Mouse (Mus musculus) hindbrain, embryonic 15.5 days (tissue): ENCODE results near the gene Grap2. TPM values are rescaled to one million over a fixed set of nuclear protein-coding genes. Genes with fewer than 3 reads are reported as not detected.

Experiments used
- microRNA-seq: library from miRNA; unstranded; fragments of <30 nt; microRNA quantifications from one replicate; pipeline ENCODE4, GENCODE M21; 2016
- polyA plus RNA-seq: library from polyadenylated mRNA; unstranded; fragments of >200 nt; fragmentation: Nextera tagmentation; extraction: Ambion mirVana; gene quantifications from 2 replicates; pipeline ENCODE4 v1.2.1, GENCODE M21; 2015

Gene Grap2
- polyA plus RNA-seq, 1 experiment from 2014 or later: 0.30 TPM

Small RNA genes lying within 50 kb of the gene (microRNA-seq; reads per million reads assigned to microRNA genes)
- gene Mir6957: not detected

Other genes starting within 250 kb of the Grap2 start
- gene Enthd1, start 7.4 kb upstream of the Grap2 start, polyA plus RNA-seq: not detected in 2 replicates
- gene Fam83f, start 99.3 kb downstream of the Grap2 start, polyA plus RNA-seq: 0.09 and 0.35 TPM in 2 replicates
- 31.7 and 37.6 TPM in 2 replicates for gene Tnrc6b, start 138.7 kb downstream of the Grap2 start, polyA plus RNA-seq